Mouse (Mus musculus): ENCODE results near the gene Zfp612.
"Not testable (repeated sequence)": the region's sequence is repeated elsewhere in the genome, so short reads cannot be mapped to it uniquely, and the experiment has no call there.

Zfp612 gene

GRCm38 (mm10) chr8:110079282-110080221 lies at the start of gene Zfp612:
Gene Zfp612, plus strand, starts transcription at chr8:110079746.
- peak; percentile 11 for DNase-seq (ENCODE audit: low read depth)

DNA sequence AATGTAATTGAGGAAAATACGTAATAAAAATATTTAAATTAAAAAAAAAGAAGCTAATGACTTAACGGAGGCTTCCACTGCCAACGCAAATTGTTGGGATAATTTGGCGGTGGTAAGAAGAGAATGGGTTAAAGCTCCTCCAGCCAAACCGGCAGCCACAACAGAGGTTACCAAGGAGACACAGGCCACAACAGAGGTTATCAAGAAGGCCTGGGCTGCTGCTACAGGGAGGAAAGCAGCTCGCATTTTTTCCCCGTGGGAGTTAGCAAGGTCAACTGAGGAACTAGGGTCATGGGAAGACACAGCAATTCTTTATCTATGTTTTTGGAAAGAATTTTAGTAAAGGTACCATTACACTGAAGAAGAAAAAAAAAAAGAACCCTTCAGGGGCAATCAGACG lies 45.8 kb upstream of the Zfp612 start:
- DNase-seq (ENCODE audit: low read depth), result not testable (repeated sequence)

DNA sequence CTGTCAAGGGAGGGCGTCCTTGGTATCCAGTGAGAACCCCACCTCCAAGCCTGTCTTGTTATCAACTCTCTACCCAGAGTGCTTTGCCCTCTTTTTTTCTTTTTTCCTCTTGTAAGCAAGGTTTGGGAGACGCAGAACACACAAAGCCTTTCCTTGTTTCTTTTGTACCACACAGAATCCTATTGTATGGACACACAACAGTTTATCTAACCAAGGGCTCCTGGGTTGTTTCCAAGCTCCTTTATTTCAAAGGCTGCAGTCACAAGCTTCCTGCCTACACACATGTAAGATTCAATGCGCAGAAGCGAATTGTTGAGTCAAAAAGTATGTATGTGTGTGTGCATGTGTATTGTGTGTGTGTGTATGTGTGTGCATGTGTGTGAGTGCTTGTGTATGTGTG lies 45.2 kb upstream of the Zfp612 start:
- DNase-seq (ENCODE audit: low read depth), result no peak

DNA sequence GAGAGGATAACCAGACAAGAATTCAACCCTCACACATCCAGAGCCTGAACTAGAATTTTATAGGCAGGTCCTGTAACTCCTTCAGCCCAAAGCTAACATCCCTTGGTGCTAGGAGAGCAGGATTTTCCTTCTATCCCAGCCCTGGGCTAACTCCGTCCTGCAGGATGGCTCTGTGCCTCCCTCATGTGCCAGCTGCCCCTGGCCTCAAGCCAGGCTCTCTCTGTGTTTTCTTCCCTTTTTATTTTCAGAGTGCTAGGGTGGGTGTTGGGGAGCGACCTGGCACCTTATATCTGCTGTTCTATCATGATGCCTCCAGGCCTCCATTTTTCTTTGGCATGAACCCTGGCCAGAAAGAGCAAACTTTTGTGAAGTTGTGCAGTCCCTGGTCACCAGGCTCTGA lies 43.4 kb upstream of the Zfp612 start:
- DNase-seq (ENCODE audit: low read depth), result no peak

DNA sequence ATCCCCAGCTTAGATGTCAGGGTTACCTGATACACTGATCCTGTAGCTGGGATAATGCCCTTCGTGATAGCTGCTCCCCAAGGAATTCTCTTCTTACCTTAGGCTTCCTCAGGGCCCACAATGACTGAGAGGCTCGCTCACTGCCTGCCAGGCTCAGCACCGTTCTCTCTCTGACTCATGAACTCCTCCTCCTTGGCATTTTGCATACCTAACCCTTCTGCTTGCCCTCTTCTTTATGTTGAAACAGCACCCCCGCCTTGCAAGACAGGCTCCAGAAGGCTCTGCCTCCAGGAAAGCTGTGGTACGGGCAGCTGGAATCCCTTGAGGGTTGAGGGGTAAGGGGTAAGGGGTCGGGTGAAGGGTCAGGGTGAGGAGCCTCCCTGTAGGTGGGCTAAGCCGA lies 40.3 kb upstream of the Zfp612 start:
- DNase-seq (ENCODE audit: low read depth), result no peak

DNA sequence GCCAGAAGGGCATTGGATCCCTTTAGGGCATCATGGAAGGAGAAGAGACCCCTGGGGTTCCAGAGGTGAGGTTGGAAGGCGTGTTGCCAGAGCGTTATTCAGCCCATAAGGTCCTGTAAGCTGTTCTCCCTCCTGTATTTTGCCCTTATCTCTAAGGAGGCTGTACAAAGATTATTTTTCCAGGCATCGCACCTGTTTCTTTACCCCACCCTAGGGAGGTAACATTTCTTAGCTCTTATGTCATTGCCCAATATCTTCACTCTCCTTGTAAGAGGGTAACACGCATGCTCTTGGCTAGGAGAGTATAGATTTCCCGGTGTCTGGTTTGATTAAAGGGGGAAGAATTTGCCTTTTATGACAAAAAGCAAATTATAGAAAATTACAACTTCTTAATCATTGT lies 39.9 kb upstream of the Zfp612 start, which contains the start of gene Chst4:
Gene Chst4, minus strand, starts transcription at position 82 of the 400 bp plus-strand sequence.
- no peak for DNase-seq (ENCODE audit: low read depth)

- DNase-seq (ENCODE audit: low read depth), result no peak
These were observed 39.0 kb upstream of the Zfp612 start for GRCm38 (mm10) chr8:110040509-110040908.

- no peak for DNase-seq (ENCODE audit: low read depth)
These were observed 28.3 kb upstream of the Zfp612 start for GRCm38 (mm10) chr8:110051208-110051607.

DNA sequence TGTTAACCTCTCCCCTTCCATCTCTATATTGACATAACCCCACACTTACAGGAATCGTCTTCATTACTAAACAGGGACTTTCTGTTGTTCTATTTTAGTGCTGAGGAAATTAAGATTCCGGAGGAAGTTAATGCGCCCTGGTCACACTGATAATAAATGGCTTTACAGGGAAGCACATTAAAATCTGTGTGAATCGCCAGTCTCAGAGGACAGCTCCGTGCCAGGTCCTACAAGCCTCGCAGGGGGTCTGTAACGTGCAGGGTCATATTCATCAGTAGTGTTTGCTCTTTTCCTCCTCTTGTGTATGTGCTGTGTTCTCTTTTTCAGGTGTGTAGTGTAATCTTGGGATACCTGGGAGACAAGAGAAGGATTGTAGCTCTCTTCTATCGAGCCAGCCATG lies 21.3 kb upstream of the Zfp612 start:
- no peak for DNase-seq (ENCODE audit: low read depth)

DNA sequence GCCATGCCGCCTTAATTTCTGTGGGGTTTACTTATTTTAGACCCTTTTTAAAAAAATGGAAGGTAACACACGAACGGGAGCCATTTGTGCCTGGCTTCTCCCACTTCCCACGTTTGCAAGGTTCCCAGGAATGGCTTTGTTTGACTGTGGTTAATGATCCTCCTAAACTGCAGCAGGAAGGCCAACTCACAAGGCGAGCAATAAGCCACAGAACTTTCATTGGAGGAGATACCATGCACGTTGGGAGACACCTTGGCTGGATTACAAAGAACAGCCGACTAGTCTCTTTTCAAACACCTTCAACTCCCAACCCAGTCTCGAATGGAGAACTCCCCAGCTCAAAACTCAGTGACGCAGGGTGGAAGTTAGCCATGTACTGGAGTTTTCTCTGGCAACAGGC lies 15.4 kb upstream of the Zfp612 start:
- no peak for DNase-seq (ENCODE audit: low read depth)

DNA sequence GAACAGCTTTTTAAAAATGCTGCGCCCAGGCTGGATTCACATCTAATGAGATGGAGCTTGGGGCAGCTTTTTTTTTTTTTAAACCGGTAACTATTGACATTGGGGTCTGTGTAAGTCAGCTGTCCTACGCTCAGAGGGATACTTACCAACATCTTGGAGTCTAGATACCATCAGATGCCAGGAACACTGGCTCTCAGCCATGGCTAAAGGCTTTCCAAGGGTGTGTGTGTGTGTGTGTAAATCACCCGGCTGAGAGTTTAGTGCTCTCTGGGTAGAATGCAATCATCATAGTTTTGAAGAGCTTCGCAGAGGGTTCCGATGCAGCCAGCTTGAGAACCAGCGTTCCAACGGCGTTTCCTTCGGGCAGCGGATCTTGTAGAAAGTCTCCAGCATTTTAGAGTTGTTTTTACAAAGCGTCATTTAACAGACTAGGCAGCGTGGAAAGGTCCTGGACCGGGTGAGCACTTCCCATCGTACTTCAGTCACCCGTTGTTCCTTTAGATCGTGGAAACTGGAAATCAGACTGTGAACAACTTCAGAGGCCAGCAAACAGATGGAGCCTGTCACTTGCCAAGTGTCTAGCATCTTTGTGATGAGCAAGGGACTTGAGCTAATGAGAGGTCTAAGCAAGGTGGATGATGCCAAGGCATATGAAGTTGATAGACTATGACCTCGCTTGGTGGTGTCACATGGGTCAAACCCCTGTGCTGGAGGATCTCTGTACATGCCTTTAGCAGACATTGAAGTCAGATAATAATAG lies 14.8 kb upstream of the Zfp612 start:
- DNase-seq (ENCODE audit: low read depth), result no peak

GRCm38 (mm10) chr8:110065676-110066075 lies 13.9 kb upstream of the Zfp612 start:
- DNase-seq (ENCODE audit: low read depth), result no peak

- no peak for DNase-seq (ENCODE audit: low read depth)
These were observed 9.8 kb upstream of the Zfp612 start for GRCm38 (mm10) chr8:110069706-110070105.

- DNase-seq (ENCODE audit: low read depth), result peak; percentile 43
These were observed 7.9 kb upstream of the Zfp612 start for GRCm38 (mm10) chr8:110071600-110071999.

- DNase-seq (ENCODE audit: low read depth), result no peak
These were observed 5.0 kb upstream of the Zfp612 start for GRCm38 (mm10) chr8:110074496-110074895.

GRCm38 (mm10) chr8:110082416-110083105 lies 3.0 kb downstream of the Zfp612 start:
- no peak for DNase-seq (ENCODE audit: low read depth)

- no peak for DNase-seq (ENCODE audit: low read depth)
These were observed 12.3 kb downstream of the Zfp612 start for GRCm38 (mm10) chr8:110091869-110092268.

DNA sequence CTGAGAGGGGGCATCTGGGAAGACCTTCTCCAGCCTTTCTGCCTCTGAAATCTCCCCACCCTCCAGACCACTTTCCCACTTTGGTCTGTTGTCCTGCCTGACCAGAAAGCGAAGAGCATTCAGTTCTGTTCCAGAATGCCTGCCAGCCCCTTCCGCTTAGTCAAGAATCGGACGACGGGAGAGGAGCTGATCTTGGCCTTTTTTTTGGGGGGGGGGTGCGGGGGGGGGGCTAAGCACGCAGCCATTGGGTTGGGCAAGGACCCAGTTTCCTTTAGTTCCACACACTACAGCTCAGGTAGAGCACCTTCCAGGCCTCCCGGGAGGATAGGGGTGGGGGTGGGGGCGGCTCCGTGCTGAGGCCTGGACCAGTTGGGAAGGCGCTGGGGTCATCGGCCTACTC lies 21.4 kb downstream of the Zfp612 start, which contains the start of gene Gm21964:
Gene Gm21964, plus strand, starts transcription at position 301 of the 400 bp plus-strand sequence.
- no peak for DNase-seq (ENCODE audit: low read depth)

- DNase-seq (ENCODE audit: low read depth), result no peak
These were observed 22.1 kb downstream of the Zfp612 start for GRCm38 (mm10) chr8:110101676-110102075.

DNA sequence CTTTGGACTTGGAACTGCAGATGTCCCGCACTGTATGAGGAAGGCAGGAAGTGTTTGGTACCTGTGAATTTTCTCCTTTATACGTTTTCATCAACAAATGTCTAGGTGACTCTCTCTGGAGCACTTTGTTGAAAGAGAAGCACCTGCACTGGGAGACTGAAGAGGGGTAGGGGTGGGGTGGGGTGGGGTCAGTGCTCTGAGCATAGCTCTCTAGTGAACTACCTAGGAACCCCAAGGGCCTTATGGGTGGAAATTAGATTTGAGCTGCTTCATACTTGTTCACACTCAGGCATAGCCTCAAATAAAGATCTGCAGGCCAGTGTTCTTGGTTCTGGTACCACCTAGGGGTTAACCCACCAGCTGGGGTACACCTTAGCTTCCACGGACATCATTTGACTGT lies 23.1 kb downstream of the Zfp612 start, which contains the start of gene Gm17720:
Gene Gm17720, minus strand, starts transcription at position 101 of the 400 bp plus-strand sequence.
- DNase-seq (ENCODE audit: low read depth), result no peak

DNA sequence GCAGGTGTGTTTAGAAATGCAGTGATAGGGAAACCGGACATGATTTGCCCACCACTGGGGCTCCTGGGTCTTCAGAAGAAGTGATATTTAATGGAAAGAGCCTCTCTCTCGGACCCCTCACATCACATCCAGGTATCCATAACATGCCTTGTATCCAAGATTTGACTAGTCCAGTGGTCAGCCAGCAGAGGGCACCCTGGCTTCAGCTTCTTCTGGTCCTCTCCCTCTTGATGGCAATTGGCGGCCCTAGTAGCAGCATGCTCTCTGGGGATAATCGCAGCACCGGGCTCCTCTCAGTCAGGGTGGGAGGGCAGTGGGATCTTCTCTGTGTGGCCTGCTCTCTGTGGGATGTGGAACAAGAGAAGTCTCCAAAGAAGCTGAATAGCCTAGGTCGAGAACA lies 40.2 kb downstream of the Zfp612 start:
- DNase-seq (ENCODE audit: low read depth), result no peak

DNA sequence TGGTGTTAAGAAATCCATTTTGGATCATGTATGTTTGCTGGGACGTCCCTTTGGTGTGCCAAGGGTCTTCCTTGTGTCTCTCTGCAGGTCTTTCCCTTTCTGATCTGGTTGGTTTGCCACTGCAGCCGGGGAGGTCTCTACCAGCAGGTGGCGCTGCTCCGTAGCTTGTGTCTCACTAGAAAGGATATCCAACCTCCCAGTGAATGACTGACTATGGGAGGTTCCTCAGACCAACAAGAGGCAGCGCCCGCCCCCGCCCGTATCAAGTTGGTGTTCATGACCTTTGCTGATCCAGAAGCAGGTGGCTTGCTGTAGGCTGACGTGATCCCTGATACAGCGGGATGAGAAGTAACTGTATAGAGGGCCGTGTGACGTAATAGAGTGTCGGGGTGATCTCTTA lies 51.0 kb downstream of the Zfp612 start:
- DNase-seq (ENCODE audit: low read depth), result peak; percentile 41

Measured in naive thymus-derived CD4-positive, alpha-beta T cell, adult 2 months (primary cell).